Mouse (Mus musculus) fat pad, adult 2 months (tissue): ENCODE measurements around the gene Ebp.

Experiments used
- DNase-seq: peaks from one replicate; pipeline ENCODE4 v3.0.0-alpha.2; 2011; ENCODE audit warnings: low read depth, low spot score; ENCODE audit errors: extremely low read depth

The Ebp gene

GRCm38 (mm10) chrX:8193419-8193723, at the start of gene Ebp:
TSS of gene Ebp (minus strand) at chrX:8193512.
- DNase-seq = no peak

- DNase-seq = no peak
Observed at GRCm38 (mm10) chrX:8238804-8239395, 45.6 kb upstream of the Ebp start.

GRCm38 (mm10) chrX:8236704-8237103, 43.4 kb upstream of the Ebp start:
- no peak for DNase-seq

- no peak for DNase-seq
Observed at GRCm38 (mm10) chrX:8233602-8234001, 40.3 kb upstream of the Ebp start.

GRCm38 (mm10) chrX:8230272-8230671, 37.0 kb upstream of the Ebp start:
- no peak for DNase-seq

- DNase-seq = no peak
Observed at GRCm38 (mm10) chrX:8223473-8223872, 30.2 kb upstream of the Ebp start.

- peak; percentile 89 for DNase-seq
Observed at GRCm38 (mm10) chrX:8222678-8223421, 29.5 kb upstream of the Ebp start.

- no peak for DNase-seq
Observed at GRCm38 (mm10) chrX:8222296-8222677, 29.0 kb upstream of the Ebp start.

GRCm38 (mm10) chrX:8219651-8220050, 26.3 kb upstream of the Ebp start:
- no peak for DNase-seq

GRCm38 (mm10) chrX:8218114-8218513, 24.8 kb upstream of the Ebp start:
- no peak for DNase-seq

- no peak for DNase-seq
Observed at GRCm38 (mm10) chrX:8217383-8217782, 24.1 kb upstream of the Ebp start.

- no peak for DNase-seq
Observed at GRCm38 (mm10) chrX:8211490-8212207, 18.3 kb upstream of the Ebp start.

GRCm38 (mm10) chrX:8209720-8210119, 16.4 kb upstream of the Ebp start:
- DNase-seq = no peak

GRCm38 (mm10) chrX:8207224-8207623, 13.9 kb upstream of the Ebp start:
- no peak for DNase-seq

- DNase-seq = no peak
Observed at GRCm38 (mm10) chrX:8206694-8207197, 13.4 kb upstream of the Ebp start.

- no peak for DNase-seq
Observed at GRCm38 (mm10) chrX:8206015-8206693, 12.8 kb upstream of the Ebp start, which contains the start of gene Porcn. TSS of gene Porcn (minus strand) at chrX:8206525.

- DNase-seq = no peak
Observed at GRCm38 (mm10) chrX:8205551-8205950, 12.2 kb upstream of the Ebp start.

GRCm38 (mm10) chrX:8205088-8205487, 11.8 kb upstream of the Ebp start:
- DNase-seq = no peak

GRCm38 (mm10) chrX:8204076-8204475, 10.8 kb upstream of the Ebp start:
- no peak for DNase-seq

GRCm38 (mm10) chrX:8203105-8203504, 9.8 kb upstream of the Ebp start:
- DNase-seq = no peak

- DNase-seq = no peak
Observed at GRCm38 (mm10) chrX:8192640-8193418, 483 bp downstream of the Ebp start.
